Mouse (Mus musculus) kidney, adult 9 months (tissue): Measurements from ENCODE around the gene Ano6.

Source experiments
- DNase-seq: peaks from one replicate; pipeline ENCODE4 v3.0.0; 2022

Gene Ano6

DNA sequence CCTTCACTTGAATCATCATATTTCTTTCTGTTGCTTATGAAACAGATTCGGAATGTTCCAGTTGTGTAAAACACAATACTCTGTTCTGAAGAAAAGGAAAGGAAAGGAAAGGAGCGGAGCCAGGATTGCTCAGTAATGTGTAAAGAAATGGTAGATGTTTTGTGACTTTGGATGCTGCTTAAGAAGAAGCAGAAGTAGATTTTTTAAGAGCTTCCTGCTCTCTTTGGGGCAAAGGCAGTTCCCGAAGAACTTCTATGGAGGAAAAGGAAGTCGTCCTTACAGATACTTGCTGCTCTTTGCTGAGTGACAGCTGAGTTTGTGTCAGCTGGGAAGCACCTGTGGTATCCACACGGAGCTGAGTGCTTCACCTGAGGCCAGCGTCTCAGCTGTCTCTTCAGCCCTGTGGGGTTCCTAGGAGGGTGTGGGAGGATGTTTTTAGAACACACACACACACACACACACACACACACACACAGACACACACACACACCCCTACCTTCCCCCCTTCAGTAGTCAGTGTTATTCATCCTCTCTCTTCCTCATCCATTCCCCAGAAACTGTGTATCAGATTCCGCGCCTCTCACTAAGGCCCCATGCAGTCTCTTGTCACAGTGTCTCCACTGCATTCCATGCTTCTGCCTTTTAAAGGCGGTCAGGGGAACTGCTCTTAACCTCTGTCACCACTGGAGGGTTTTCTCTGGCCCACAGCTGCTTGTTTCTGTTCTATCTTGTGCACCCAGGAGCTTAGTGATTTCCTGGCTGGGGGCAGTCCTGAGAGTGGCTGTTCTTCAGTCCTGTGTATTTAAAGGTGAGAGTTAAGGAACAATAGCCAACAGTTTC lies 6.7 kb downstream of the Ano6 start:
- DNase-seq, result no peak

- DNase-seq, result no peak
These were observed 7.6 kb downstream of the Ano6 start for GRCm38 (mm10) chr15:95798266-95798665.

DNA sequence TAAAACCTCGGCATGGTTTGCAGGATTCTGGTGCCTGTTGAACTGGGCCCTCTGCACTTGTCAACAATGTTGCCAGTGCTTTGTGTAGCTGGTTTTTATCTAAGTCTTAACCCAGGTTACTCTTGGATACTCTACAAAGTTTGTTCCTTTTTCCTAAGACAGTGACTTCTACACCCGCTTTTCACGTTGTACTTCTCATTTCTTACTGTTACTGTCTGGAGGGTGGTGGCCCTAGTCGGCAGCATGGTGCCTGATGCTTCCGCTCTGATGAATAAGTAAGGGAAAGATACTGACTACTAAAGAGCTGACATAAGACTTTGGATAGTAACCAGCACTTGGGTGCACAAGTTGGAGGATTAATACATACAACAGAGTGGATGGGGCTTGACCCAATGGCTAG lies 9.0 kb downstream of the Ano6 start:
- no peak for DNase-seq

DNA sequence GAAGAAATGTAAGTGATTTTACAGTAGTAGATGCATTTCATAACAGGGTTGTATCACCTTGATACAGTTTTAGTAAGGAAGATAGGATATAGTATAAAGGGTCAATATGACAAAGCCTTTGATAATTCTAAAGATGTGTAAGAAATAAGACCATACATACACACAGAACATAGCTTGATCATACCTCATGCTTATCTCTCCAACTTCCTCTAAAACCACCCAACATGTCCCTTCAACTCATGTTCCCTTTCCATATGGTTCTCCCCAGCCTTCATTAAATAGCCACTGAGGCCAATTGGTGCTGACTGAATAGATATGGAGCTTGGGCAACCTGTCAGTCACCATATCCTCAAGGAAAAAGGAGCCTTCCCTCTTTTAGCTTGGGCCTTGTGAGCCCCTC lies 9.4 kb downstream of the Ano6 start:
- DNase-seq, result no peak

- DNase-seq, result no peak
These were observed 10.8 kb downstream of the Ano6 start for GRCm38 (mm10) chr15:95801261-95801979.

GRCm38 (mm10) chr15:95802140-95802539 lies 11.5 kb downstream of the Ano6 start:
- DNase-seq, result no peak

GRCm38 (mm10) chr15:95802762-95803161 lies 12.1 kb downstream of the Ano6 start:
- DNase-seq, result peak; percentile 43

DNA sequence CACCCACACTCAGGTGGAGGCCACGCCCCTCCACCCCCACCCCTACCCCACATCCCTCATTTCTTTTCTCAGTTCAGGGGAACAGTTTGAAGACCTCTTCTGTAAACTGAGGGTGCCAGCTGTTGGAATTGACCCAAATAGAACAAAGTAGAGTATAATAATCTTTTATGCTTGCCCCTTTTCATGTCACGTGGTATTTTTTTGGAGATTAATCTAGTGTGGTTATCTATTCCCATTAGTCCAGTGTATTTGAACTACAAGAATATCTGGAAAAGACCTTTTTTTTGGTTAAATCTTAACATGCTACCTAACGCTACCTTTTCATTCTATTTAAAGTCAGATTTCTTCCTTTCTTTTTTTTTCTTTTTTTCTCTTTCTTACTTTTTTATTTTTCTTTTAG lies 12.8 kb downstream of the Ano6 start:
- DNase-seq, result no peak

DNA sequence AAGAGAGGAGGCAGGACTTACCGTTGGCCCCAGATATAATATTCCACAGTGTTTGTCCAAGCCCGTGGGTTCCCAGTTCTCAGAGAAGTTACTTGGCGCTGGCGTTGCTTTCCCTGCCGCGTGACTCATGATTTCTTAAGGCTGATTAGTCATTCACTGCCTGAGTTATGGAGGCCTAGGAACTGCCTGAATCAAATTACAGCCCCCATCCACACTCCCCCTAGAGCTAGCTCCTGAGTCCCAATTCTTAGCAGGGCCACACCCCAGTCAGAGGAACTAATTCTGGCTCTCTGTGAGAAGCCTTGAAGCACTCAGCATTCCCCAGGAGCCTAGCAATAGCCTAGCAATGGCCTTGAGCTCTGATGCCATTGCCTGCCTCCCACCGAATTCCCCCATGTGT lies 13.6 kb downstream of the Ano6 start:
- peak; percentile 81 for DNase-seq

DNA sequence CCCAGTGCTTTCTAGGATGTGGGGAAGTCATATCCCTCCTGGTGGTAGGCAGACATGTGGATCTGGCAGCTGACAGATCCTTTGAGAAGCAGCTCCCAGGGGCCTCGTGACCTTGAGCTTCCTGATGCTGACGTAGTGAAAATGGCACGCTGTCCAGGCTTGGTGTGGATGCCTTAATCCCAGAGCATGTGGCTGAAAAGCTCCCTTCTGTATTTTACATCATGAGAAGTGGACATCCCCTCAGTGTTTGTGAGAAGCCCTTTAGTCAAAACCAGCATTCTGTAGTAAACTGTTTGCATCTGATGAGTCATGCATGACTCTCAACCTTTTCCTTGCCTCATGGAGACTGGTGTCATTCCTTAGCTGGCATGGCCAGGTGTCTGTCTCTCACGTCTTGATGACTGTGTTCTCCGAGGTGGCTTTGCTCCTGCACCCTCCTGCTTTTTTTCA lies 14.4 kb downstream of the Ano6 start:
- peak; percentile 62 for DNase-seq

DNA sequence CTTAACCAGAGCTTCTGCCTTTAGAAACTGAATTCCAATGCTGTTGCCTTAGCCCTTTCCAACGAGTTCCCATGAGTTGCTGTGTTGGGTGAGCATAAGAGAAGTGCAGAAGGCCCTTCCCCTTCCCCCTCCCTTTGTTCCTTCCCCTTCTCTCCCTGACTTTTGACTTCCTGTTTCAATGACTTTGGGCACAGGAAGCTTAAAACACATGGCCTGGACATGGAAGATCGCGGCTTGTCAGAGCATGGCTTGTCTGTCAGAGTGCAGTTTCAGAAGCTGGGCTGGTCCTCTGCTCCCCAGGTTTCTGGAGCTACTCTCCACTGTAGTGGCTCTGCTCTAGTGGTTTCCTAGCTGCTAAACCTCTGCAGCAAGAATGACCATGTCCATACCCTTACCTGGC lies 17.3 kb downstream of the Ano6 start:
- DNase-seq, result no peak

DNA sequence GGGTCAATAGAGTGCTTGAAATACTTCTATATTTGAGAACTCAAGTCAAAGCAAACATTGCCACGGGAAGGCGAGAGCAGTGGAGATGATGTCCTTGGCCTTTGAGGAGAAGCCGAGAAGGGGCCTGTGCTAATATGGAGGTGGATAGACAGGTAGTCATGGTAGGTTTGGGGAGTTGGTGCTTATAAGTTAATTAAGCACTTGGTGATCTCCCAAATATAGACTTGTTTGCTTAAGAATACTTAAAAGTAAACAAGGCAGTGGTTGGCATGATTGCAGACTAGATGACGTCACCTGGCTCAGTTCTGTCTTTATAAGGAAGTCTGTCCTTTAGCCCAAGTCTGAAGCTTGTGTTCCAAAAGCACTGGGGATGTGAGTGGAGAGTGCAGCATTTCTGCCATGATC lies 19.7 kb downstream of the Ano6 start:
- DNase-seq, result no peak

GRCm38 (mm10) chr15:95812821-95813571 lies 22.4 kb downstream of the Ano6 start:
- no peak for DNase-seq

DNA sequence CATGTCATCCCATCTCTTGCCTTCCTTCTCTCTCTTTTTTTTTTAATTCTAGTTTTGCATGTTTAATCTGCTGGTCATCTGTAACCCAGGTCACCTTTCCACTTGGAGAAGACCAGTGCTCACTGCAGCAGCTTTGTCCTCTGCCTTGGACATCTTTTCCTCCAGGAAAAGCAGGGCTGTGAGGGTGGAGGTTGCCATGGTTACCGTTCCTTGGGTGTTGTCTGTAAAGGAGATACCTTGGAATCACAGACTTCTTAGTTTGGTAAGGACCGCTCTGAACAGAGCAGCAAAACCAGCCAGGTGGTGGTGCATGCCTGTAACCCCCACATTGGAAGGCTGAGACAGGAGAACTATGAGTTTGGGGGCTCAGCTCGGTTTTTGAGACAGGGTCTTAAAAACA lies 26.9 kb downstream of the Ano6 start:
- DNase-seq, result no peak

DNA sequence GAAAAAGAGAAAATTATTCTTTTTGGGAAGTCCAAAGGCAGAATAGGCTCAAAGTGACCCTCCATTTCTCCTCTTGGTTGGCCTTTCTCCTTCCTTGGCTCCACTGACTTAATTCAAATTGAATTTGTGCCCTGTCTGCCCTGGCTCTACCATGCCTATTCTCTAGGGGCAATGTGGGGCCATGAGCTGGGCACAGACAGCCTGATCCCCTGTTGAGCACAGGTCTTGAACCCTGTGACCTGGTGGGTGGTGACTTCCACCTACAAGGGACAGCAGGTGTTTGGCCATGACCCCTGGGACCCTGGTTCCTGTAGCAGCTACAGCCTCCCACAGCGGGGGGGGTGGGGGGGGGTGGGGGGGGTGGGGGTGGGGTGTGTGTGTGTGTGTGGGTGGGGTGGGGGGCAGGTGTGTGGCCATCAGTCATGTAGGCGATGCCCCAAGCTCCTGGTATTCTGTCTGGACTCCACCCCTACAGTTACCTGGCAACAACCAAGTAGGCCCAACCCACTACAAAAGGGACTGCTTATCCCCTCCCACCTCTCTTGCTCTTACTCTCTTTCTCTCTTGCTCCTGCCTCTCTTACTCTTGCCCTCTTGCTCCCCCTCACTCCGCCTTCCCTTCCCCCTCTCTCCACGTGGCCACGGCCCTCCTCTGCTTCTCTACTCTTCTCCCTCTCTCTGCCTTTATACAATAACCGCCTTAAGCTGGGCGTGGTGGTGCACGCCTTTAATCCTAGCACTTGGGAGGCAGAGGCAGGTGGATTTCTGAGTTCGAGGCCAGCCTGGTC lies 28.8 kb downstream of the Ano6 start:
- DNase-seq, result no peak

DNA sequence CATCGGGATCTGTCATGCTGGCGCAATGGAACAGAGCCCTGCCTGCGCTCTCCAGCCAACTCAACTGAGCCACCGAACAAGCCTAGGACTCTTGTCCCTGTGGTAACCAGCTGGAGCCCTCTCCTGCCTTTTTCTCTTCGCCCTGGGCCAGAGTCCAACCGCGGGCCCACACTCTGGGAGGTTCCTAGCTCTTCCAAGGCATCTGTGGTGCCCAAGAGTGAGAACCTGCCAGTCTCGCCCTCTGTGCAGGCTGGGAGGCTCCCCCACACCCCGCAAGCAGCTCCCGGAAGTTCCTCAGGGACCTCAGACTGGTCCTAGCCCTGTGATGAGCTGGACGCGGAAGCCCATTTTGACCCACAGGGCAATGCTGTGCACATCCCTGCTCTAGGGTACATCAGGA lies 29.5 kb downstream of the Ano6 start:
- no peak for DNase-seq

- no peak for DNase-seq
These were observed 30.0 kb downstream of the Ano6 start for GRCm38 (mm10) chr15:95820678-95821077.

DNA sequence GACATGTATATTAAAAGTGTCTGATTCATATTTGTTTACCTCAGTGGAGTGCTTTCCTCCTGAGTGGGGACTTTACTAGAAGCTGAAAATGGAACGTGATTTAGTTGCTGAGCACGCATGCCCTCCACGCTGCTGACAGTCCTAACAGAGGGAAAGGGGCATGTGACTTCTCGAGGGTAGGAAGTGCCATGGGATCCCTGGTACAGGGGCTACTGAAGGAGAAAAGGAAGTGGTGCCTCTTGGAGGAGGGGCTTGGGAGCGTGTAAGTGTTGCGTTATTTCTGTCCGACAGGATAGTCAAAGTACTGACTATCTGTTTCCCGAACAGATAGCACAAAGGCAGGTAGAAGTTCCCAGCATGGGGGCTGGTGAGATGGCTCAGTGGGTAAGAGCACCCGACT lies 31.5 kb downstream of the Ano6 start:
- no peak for DNase-seq

DNA sequence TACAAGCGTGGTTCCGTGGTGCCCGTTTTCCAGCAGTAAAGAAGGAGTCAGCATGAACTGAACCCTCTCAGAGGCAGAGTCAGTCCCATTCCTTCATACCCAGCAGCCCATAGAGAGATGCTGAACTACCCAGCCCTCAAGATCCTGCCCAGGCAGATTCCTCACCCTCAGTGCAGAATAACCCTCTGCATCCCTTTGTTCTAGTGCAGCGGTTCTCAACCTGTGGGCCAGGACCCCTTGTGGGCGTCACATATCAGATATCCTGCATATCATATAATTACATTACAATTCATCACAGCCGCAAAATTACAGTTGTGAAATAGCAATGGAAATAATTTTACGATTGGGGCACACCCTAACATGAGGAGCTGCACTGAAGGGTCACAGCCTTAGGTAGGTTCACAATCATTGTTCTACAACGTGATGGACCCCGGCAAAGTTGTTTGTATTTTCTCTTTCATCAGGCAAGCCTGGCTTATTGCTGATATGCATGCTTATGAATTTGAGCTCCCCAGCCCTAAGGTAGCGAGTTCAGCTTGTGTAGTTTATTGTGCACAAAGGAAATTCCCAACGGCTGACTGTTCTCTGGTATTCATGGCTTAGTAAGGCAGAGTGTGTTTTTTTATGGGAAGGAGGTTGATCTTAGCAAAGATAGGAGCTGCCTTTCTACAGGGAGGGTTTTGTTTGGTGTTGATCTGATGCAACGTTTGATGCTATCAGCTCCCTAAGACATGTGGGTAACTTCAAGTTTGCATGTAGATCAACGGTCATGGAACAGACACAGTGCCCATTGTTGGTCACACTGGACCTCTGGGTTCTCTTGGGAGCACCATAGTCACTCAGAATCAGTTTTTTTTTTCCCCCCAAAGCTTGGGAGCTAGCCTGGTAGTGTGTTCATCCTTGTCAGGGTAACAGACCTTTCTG lies 33.0 kb downstream of the Ano6 start:
- no peak for DNase-seq

DNA sequence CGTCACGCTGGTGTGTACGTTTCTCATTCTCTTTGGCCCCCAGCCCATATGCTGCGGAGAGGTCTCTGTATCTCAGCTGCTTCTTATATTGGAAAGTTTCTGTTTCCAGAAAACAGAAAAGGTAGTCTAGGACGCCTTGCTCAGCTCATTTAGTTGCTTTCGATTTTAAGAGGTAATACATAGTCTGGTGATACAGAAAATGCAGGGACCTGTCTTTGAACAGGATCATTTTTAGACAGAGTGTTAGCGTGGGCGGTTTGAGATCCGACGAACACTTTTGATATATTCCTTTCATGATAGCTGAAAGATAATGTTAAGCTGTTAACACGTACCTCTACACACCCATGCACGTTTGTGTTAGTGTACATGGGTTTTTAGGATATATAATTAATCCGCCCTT lies 35.9 kb downstream of the Ano6 start:
- DNase-seq, result no peak

- no peak for DNase-seq
These were observed 36.9 kb downstream of the Ano6 start for GRCm38 (mm10) chr15:95827465-95827971.
